Mouse (Mus musculus): ENCODE measurements around the gene Il9. TPM values are rescaled to one million over a fixed set of nuclear protein-coding genes. Genes with fewer than 3 reads are reported as not detected.

The Il9 gene
- polyA plus RNA-seq, 1 experiment from 2014 or later = not detected

GRCm38 (mm10) chr13:56522081-56522820, 40.2 kb upstream of the Il9 start, which contains the start of gene Fbxl21:
Gene Fbxl21 (plus strand): TSS chr13:56522472.
- H3K9me3 ChIP-seq (replicated peaks; ENCODE audit: low read length) = no peaks in the 10 kb centered on the region
- H3K4me2 ChIP-seq (ENCODE audit: low read length) = peak within 1 kb of the TSS; percentile 95
- no peaks in the 10 kb centered on the region for H3K36me3 ChIP-seq (ENCODE audit: insufficient read depth, low read length)
- no peak for TF ChIP-seq CTCF (IDR thresholded peaks at IDR 0.05; ENCODE audit: low read depth)
- peak within 1 kb of the TSS; percentile 50 for H3K4me3 ChIP-seq (replicated peaks; ENCODE audit: low read depth, low read length)
- WGBS = under 1% methylated on average over 56 of the region's 56 CpGs
- ATAC-seq (replicated peaks; ENCODE audit: low FRiP score, low read depth) (peak; percentile 100), DNase-seq (ENCODE audit: low spot score) (peak; percentile 94)
- no peaks in the 10 kb centered on the region for H3K4me1 ChIP-seq (replicated peaks; ENCODE audit: insufficient read depth, low read length)
- peak within 1 kb of the TSS; percentile 31; the same call in 1 of the 2 replicates for H3K27ac ChIP-seq
- no peaks in the 10 kb centered on the region for H3K27me3 ChIP-seq (ENCODE audit: insufficient read depth, low read length)
- peak within 1 kb of the TSS; percentile 54 for H3K9ac ChIP-seq (ENCODE audit: low read depth, low read length)

- Histone ChIP-seq H3K36me3 (ENCODE audit: insufficient read depth, low read length) (no peaks in the 10 kb centered on the region), H3K27me3 (ENCODE audit: insufficient read depth, low read length) (no peaks in the 10 kb centered on the region), H3K4me3 (replicated peaks; ENCODE audit: low read depth, low read length) (no peak overlapping the region), H3K9ac (ENCODE audit: low read depth, low read length) (no peak overlapping the region), H3K4me2 (ENCODE audit: low read length) (no peak overlapping the region), H3K9me3 (replicated peaks; ENCODE audit: low read length) (no peaks in the 10 kb centered on the region), H3K27ac (no peak overlapping the region), H3K4me1 (replicated peaks; ENCODE audit: insufficient read depth, low read length) (no peaks in the 10 kb centered on the region)
- ATAC-seq (replicated peaks; ENCODE audit: low FRiP score, low read depth) = no peak
- DNase-seq (ENCODE audit: low spot score) = no peak
- no peak for TF ChIP-seq CTCF (IDR thresholded peaks at IDR 0.05; ENCODE audit: low read depth)
- WGBS = 59% methylated on average over 7 of the region's 7 CpGs
Measured at GRCm38 (mm10) chr13:56516816-56517215, 34.8 kb upstream of the Il9 start.

GRCm38 (mm10) chr13:56516311-56516710, 34.3 kb upstream of the Il9 start:
- Histone ChIP-seq H3K4me3 (replicated peaks; ENCODE audit: low read depth, low read length) (no peak overlapping the region), H3K4me1 (replicated peaks; ENCODE audit: insufficient read depth, low read length) (no peaks in the 10 kb centered on the region), H3K9me3 (replicated peaks; ENCODE audit: low read length) (no peaks in the 10 kb centered on the region), H3K4me2 (ENCODE audit: low read length) (no peak overlapping the region), H3K9ac (ENCODE audit: low read depth, low read length) (no peak overlapping the region), H3K36me3 (ENCODE audit: insufficient read depth, low read length) (no peaks in the 10 kb centered on the region), H3K27me3 (ENCODE audit: insufficient read depth, low read length) (no peaks in the 10 kb centered on the region), H3K27ac (no peak overlapping the region)
- WGBS = 66% methylated on average over 4 of the region's 4 CpGs
- DNase-seq (ENCODE audit: low spot score) (no peak), ATAC-seq (replicated peaks; ENCODE audit: low FRiP score, low read depth) (no peak)
- no peak for TF ChIP-seq CTCF (IDR thresholded peaks at IDR 0.05; ENCODE audit: low read depth)

GRCm38 (mm10) chr13:56513595-56513994, 31.5 kb upstream of the Il9 start:
- Histone ChIP-seq H3K27me3 (ENCODE audit: insufficient read depth, low read length) (no peaks in the 10 kb centered on the region), H3K9ac (ENCODE audit: low read depth, low read length) (no peak overlapping the region), H3K4me2 (ENCODE audit: low read length) (no peak overlapping the region), H3K27ac (no peak overlapping the region), H3K36me3 (ENCODE audit: insufficient read depth, low read length) (no peaks in the 10 kb centered on the region), H3K9me3 (replicated peaks; ENCODE audit: low read length) (no peaks in the 10 kb centered on the region), H3K4me1 (replicated peaks; ENCODE audit: insufficient read depth, low read length) (no peaks in the 10 kb centered on the region), H3K4me3 (replicated peaks; ENCODE audit: low read depth, low read length) (no peak overlapping the region)
- ATAC-seq (replicated peaks; ENCODE audit: low FRiP score, low read depth) (no peak), DNase-seq (ENCODE audit: low spot score) (no peak)
- TF ChIP-seq CTCF (IDR thresholded peaks at IDR 0.05; ENCODE audit: low read depth) = no peak

DNA sequence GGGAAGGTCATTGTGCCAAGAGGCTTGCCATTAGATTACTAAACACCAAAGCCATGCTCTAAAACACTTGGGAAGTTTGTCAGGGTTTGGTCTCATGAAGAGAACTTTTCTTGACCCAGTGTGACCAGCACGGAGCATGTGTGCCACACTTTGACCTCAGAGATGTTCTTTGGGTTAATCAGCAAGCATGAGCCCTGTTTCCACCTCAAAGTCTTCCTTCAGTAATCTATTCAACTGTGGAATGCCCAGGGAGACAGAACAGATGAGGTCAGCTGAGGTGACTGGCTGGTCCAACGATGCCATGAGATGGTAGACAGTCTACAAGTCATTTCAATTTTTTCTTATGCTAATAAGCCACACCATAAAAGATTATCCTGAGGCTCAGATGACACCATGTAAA, 27.8 kb upstream of the Il9 start:
- H3K4me1 ChIP-seq (replicated peaks; ENCODE audit: insufficient read depth, low read length) = no peaks in the 10 kb centered on the region
- TF ChIP-seq CTCF (IDR thresholded peaks at IDR 0.05; ENCODE audit: low read depth) = no peak
- H3K4me2 ChIP-seq (ENCODE audit: low read length) = no peak overlapping the region
- no peak overlapping the region for H3K27ac ChIP-seq
- H3K4me3 ChIP-seq (replicated peaks; ENCODE audit: low read depth, low read length) = no peak overlapping the region
- no peak overlapping the region for H3K9ac ChIP-seq (ENCODE audit: low read depth, low read length)
- 76% methylated on average over 2 of the region's 2 CpGs for WGBS
- DNase-seq (ENCODE audit: low spot score) = no peak
- H3K27me3 ChIP-seq (ENCODE audit: insufficient read depth, low read length) = no peaks in the 10 kb centered on the region
- H3K9me3 ChIP-seq (replicated peaks; ENCODE audit: low read length) = no peaks in the 10 kb centered on the region
- 0 out of 2 replicates have a peak, but pooled peaks have one; percentile 29 for ATAC-seq (replicated peaks; ENCODE audit: low FRiP score, low read depth)
- H3K36me3 ChIP-seq (ENCODE audit: insufficient read depth, low read length) = no peaks in the 10 kb centered on the region

- ATAC-seq (replicated peaks; ENCODE audit: low FRiP score, low read depth) = no peak
- no peak for DNase-seq (ENCODE audit: low spot score)
- no peak overlapping the region for H3K9ac ChIP-seq (ENCODE audit: low read depth, low read length)
- H3K36me3 ChIP-seq (ENCODE audit: insufficient read depth, low read length) = no peaks in the 10 kb centered on the region
- TF ChIP-seq CTCF (IDR thresholded peaks at IDR 0.05; ENCODE audit: low read depth) = no peak
- no peak overlapping the region for H3K27ac ChIP-seq
- no peak overlapping the region for H3K4me2 ChIP-seq (ENCODE audit: low read length)
- H3K4me1 ChIP-seq (replicated peaks; ENCODE audit: insufficient read depth, low read length) = no peaks in the 10 kb centered on the region
- 73% methylated on average over 6 of the region's 6 CpGs for WGBS
- no peaks in the 10 kb centered on the region for H3K9me3 ChIP-seq (replicated peaks; ENCODE audit: low read length)
- H3K27me3 ChIP-seq (ENCODE audit: insufficient read depth, low read length) = no peaks in the 10 kb centered on the region
- H3K4me3 ChIP-seq (replicated peaks; ENCODE audit: low read depth, low read length) = no peak overlapping the region
Measured at GRCm38 (mm10) chr13:56506871-56507496, 24.9 kb upstream of the Il9 start.

Data from kidney, postnatal 0 days (tissue).